Mouse (Mus musculus) kidney, adult 8-10 months (tissue): ENCODE data around the gene Ldb3.

Source experiments
- DNase-seq, 2 experiments: peaks; one replicate each; pipeline ENCODE4 v3.0.0; 2022

The Ldb3 gene

DNA sequence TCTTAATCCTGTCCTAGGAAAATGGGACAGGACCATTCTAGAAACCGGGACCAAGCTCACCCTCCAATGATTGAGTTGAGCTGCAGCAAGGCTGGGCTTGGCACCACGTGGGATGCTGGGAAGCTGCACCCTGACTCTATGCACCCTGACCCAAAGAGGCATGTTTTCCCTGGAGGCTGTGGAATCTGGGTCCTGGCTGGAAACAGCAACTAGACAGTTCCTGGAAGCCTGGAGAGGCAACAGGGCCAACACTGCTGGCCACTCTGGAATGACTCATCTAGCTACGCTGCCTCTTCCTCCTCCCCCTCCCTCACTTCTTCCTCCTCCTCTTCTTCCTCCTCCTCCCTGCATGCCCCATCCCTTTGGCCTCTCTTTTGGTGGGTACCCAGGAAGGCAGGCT lies 34.4 kb downstream of the Ldb3 start:
- DNase-seq: peak; percentile 21 to 38

DNA sequence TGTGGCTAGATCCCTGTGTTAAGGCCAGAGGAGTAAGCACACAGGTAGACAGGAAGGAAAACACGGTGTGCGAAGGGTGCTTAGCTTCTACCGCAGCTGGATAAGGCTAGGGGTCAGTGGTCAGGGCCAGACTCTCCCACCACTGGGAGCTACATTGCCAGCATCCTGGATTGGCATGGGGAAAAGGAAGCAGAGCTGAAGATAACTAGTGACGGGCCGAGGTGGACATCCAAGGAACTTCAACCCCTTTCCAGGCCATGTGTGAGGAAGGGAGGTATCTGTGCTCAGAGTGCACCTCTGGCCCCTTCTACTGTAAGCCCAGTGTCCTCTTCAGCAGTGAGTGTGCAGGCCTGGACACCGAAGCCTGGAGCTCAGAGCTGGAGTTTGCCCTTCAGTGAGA lies 35.0 kb downstream of the Ldb3 start:
- no peak for DNase-seq

DNA sequence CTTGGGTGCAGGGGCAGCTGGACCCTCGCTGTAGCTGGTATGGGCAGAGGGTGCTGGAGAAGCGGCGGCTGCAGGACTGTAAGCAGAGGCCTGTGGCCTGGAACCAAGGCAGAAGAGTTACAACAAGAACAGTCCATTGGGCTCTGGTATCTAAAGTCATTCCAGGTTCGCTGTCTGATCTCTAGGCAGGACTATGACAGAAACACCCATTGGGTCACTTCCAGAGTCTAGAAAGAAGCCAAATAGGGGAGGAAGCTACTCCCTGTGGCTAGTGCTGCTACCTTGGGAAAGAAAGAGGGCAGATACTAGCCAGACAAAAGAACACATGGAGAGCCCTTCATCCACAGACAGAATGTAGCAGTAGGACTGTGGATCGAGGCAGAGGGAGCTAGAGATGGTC lies 36.3 kb downstream of the Ldb3 start:
- no peak for DNase-seq

DNA sequence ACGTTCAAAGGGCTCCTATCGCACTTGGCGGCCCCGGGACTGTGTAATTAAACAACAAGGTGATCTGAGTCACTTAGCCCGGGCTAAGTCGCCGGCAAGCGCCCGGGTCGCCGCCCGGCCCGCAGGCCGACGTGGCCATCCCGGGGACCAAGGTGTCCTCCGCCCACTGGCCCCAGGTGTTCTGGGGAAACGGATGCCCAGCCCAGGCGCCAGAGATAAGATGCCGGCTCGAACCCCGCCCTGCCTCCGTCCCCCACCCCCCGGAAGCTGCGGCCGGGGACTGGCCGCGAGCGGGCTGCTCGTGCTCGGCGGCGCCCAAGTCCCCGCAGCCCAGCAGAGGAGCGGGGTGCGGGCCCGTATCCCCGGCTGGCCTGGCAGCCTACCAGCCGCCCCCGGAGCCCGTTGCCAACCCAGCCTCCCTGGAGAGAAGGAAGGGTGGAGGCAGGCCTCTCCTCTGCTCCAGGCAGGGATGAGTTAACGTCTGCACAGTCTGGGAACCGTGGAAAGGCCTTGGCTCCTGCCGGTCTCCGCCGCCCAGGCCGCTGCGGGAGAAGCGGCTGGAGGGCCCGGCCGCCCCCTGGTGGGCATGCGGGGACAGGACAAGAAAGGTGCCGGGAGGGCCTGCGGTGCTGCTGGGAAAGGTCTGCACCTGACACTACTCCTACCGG lies 39.3 kb downstream of the Ldb3 start:
- peak; percentile 70 to 76 for DNase-seq

GRCm38 (mm10) chr14:34548391-34549001 lies 40.0 kb downstream of the Ldb3 start:
- DNase-seq: peak; percentile 26 to 36

- DNase-seq: no peak
These were observed 43.9 kb downstream of the Ldb3 start for GRCm38 (mm10) chr14:34544545-34544944.

DNA sequence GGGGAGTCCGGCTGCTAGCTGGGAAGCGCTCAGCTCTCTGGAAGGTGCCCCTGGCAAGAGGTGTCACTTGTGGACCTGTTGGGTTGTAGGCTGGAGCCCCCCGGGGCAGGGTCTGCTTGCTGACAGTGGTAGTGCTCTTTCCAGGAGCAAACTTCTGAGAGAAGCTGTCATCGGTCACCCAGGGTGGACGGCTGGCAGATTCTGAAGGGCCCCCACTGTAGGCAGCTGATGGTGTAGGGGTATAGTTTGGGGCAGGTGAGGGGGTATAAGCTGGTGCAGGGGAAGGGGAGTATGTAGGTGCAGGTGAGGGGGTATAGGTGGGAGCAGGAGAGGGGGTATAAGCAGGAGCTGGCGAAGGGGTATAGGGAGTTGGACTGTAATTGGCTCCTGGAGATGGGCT lies 44.5 kb downstream of the Ldb3 start:
- no peak for DNase-seq

DNA sequence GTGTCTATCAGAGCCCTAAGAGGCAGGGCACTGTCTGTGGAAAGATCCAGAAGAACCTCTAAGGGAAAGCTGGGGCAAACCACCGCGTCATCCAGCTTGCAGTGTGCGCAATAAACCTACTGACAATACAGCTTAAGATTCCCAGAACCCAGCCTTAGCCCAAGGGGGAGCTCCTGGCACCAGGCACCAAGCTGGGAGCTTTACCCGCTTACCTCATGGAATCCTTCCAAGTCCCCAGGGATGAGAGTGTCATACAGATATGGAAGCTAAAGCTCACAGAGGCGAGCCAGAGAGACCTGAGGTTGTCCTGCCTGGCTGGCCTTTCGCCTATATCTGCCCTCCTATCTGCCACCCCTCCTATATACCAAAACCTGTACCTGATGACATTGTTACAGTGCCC lies 44.9 kb downstream of the Ldb3 start:
- no peak for DNase-seq

DNA sequence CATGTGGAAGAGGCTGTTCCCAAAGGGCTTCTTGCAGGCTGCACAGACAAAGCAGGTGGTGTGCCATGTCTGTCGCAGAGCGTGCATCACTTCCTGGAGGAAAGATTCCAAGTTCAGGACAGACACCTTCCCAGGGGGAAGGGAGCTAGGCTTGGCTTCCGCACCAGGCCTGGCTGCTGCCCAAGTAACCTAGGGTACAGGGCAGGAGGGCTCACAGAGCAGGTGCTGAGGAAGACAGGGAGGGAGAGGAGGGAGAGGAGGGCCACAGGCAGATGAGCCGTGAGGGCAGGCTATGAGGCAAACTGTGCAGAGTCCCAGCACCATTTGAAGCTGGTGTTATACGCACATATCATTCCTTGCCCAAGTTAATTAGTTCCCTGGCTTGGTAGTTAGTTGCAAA lies 46.6 kb downstream of the Ldb3 start:
- peak in 1 of 2 experiments; percentile 35 for DNase-seq

- DNase-seq: peak in 1 of 2 experiments; percentile 31
These were observed 47.8 kb downstream of the Ldb3 start for GRCm38 (mm10) chr14:34540685-34541162.

DNA sequence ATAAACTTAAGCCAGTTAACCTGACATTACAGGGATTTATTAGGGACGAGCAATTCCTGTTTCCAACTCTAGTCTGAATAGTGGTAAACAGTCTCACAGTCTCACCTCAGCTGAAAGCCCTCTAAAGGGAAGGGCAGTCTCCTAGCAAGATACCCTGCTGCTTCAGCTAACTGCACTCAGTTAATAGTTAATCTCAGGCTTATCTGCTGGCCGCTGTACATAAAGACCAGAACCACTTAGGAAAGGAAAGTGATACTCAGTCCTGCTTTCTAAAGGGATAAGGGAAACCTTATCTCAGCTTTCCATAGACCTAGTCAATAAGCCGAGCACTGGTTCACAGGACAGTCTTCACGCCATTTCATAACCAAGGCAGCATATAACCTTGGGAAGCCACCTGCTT lies 52.6 kb downstream of the Ldb3 start:
- no peak for DNase-seq

GRCm38 (mm10) chr14:34533537-34533936 lies 54.9 kb downstream of the Ldb3 start:
- no peak for DNase-seq

- no peak for DNase-seq
These were observed 55.9 kb downstream of the Ldb3 start for GRCm38 (mm10) chr14:34532536-34532935.

GRCm38 (mm10) chr14:34528804-34529203 lies 59.7 kb downstream of the Ldb3 start:
- no peak for DNase-seq

DNA sequence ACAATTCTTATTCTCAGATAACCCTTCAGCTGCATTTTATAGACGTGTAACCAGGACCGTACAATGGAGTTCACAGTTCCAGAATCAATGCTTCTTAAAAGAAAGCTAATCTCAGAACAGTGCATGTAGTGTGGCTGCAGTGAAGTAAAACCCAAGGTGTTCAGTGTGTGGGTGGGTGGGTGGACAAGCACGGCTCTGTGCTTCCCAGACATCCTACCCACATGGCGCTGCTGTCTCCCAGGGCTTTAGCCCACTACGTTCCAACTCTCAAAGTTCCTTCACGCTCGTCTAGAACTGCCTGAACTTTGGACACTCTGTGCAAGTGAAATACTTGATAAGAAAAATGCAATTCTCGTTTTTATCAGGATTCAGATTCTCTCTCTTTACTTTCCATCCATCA lies 65.8 kb downstream of the Ldb3 start, which contains the start of gene 9230112D13Rik:
Gene 9230112D13Rik (minus strand): TSS at position 101 of the 400 bp plus-strand sequence.
- no peak for DNase-seq

GRCm38 (mm10) chr14:34517959-34518544 lies 70.4 kb downstream of the Ldb3 start:
- no peak for DNase-seq

DNA sequence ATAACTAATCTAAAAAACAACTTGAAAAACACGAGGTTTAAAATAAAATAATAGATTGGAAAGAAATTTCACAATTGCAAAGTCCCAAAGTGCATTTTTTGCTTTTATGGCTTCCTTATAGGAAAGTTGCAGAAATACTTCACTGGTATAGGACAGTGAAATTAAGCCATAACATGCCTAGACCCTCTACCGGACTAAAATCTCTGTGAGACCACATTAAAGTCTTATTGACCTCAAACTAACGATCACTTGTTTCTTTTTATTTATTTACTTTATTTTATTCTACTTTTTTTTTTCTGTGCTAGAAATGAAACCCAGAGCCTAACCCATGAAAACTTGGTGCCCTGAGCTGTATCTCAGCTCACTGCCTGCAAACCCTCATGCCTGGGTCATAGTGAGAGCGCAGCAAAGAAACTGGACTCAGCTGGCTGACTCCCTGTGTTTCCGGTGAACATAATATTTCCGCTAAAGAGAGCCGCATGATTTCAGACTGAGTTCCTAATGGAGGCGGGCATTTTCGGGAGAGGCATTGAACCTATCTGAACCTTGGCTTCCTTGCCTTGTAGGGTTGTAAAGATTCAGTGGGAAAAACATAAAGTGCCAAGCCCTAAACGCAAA lies 71.4 kb downstream of the Ldb3 start:
- no peak for DNase-seq

DNA sequence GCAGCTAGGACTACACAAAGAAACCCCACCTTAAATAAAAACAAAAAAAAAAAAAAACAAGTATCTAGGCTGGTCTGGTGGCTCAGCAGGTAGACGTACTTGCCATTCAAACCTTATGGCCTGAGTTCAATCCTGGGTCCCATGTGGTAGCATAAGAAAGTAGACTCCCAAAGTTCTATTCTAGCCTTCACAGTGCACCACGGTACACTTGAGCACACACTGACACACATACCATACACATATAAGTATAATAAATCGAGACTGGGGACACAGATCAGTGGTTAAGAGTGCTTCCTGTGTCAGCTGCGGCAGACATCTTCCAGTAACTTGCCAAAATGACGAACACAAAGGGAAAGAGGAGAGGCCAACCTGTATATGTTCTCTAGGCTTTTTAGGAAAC lies 72.6 kb downstream of the Ldb3 start:
- no peak for DNase-seq

DNA sequence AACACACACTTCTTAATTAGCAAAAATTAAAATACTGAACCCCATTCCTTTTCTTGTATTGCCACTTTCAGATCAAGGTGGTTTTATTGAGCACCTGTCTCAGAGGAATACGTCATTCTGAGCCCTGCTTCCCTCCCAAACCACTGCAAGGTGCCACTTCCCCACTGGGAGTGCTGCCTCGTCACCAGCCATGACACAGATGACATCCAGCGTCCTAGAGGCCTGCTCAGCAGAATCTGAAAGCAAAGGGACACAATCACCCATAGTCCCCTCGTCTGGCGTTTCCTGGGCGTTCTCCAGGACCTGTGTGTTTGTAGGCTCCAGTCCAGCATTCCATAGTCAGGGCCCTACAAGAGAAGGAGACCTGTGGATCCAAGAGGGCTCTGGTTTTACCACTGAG lies 74.4 kb downstream of the Ldb3 start:
- peak in 1 of 2 experiments; percentile 38 for DNase-seq

GRCm38 (mm10) chr14:34512602-34513001 lies 75.9 kb downstream of the Ldb3 start:
- peak in 1 of 2 experiments; percentile 42 for DNase-seq

DNA sequence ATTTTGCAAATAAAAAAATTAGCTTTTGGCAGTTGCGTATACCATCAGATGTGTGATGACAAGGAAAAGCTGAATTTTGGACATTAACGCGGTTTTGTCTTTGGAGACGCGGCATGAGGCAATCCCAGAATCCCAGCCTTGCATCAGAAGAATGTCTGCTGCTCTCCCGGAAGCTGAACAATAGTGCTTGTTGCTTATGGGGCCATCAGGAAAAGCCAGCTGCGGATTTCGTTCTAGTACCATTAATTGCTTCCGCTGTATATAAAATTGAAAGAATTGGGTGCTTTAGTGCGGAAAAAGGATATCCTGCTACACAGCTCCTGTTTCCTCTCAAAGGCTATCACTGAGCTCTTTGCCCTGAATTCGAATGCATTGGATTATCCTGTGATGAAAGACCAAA lies 76.6 kb downstream of the Ldb3 start:
- no peak for DNase-seq

DNA sequence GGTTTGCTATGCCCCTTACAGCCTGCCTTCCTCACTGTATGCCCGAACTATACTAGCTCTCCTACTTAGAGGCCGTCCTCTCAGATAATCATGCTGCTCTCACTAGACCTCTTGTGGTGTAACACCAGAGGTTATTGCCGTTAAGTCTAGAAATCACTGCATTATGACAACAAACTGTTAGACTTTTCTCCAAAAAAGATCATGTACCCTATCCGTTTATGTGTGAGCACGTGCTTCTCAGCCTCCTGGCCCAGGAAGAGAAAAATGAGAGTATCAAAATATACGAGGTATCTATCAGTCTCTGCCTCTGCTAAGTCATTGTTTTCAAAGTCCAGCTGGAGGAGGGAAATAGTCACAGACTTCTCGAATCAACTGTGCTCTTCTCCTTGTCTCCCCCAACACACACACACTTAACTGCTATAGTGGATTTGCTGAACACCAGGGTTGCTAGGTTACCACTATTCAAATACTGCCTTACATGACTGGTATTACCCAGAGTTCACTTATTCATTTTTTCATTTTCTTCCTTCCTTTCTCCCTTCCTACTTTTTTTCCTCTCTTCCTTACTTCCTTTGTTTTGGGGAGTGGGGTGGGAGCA lies 79.5 kb downstream of the Ldb3 start:
- no peak for DNase-seq

GRCm38 (mm10) chr14:34508187-34508840 lies 80.2 kb downstream of the Ldb3 start:
- no peak for DNase-seq
